In the genomic region with DNA sequence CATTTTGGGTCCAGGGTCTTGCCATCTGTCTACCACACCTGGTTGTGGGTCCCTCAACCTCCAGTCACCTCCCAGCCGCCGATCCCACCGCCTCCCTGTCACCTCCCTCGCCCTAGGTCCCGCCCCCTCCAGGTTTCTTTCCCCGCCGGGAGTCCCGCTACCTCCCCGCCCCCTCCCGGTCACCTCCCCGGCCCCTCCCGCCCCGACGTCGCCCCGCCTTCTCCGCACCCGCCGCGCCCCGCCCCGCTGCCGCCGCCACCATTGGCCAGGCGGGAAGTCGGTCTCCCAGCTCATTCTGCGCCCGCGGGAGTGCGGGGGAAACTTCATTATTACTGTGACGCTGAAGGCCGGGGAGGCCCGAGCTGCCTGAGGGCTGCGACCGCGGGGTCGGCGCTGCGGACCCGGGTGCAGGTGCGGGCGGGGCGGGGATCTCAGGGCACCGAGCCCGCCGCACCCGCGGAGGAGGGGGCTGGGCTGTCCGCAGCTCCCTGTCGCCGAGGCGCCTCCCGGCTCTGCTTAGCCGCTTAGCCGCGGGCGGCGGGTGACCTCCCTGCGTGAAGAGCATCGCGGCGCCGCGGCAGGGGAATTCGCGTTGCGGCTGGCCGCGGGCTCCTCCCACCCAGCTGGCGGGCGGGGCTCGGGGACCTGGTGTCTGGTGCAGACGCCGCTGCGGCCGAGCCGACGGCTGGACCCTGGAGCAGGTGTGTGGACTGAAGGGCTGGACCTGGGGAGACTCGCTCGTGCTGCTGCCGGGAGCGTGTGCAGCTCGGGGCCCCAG, we compare ENCODE assay signal across 8 mouse cellular contexts. TPM values are rescaled to one million over a fixed set of nuclear protein-coding genes. Genes with fewer than 3 reads are reported as not detected.
DNase-seq lines count a peak whose midpoint lies in the region; ATAC-seq and TF ChIP-seq lines count a peak whose summit lies in the region.

A gene (plus strand): TSS at position 234 of the 778 bp plus-strand sequence.

- no peaks in the 10 kb centered on the region for H3K27me3 ChIP-seq in hindbrain, embryonic 13.5 days

- DNase-seq in T-cell, adult 2 months (ENCODE audit: low spot score), result peak; percentile 75
- DNase-seq in cerebellum, postnatal 14 days, result peak; percentile 92
- DNase-seq in frontal cortex, postnatal 25 days (ENCODE audit: low spot score in 2 of 2), result peak; percentile 55 to 69
- DNase-seq in left cerebral cortex, adult 2 months (ENCODE audit: extremely low spot score in 1 of 2, low spot score in 2 of 2), result peak; percentile 85 to 86
- peak; percentile 89 to 91 for DNase-seq in right cerebral cortex, postnatal 10 days (ENCODE audit: low spot score in 2 of 2)
- peak; percentile 47 for DNase-seq in urinary bladder, postnatal 25 days (ENCODE audit: low spot score)

- peak within 1 kb of the TSS; percentile 79 for H3K9ac ChIP-seq in hindbrain, embryonic 13.5 days

- intact Hi-C loops in left cerebral cortex, adult 2 months (cut with DNase I), result no loop called here

- no peak for TF ChIP-seq CTCF in left cerebral cortex, adult 2 months (IDR thresholded peaks at IDR 0.05)

- H3K4me3 ChIP-seq in hindbrain, embryonic 13.5 days, result peak within 1 kb of the TSS; percentile 68
- H3K4me3 ChIP-seq in left cerebral cortex, adult 2 months, result peak within 1 kb of the TSS; percentile 86

- peak within 1 kb of the TSS; percentile 86 for H3K27ac ChIP-seq in hindbrain, embryonic 13.5 days
- peak within 1 kb of the TSS; percentile 93 for H3K27ac ChIP-seq in left cerebral cortex, adult 2 months

- peaks cover 13% of the 10 kb centered on the region for H3K4me1 ChIP-seq in hindbrain, embryonic 13.5 days (replicated peaks)

- peak; percentile 92 for ATAC-seq in hindbrain, embryonic 13.5 days (ENCODE audit: low FRiP score)
- ATAC-seq in megakaryocyte, adult 5-6 weeks (ENCODE audit: poor library complexity, severe bottlenecking), result peak; percentile 73

- under 1% methylated on average over 50 of the region's 83 CpGs for WGBS in hindbrain, embryonic 13.5 days

- no peaks in the 10 kb centered on the region for H3K36me3 ChIP-seq in hindbrain, embryonic 13.5 days

- H3K4me2 ChIP-seq in hindbrain, embryonic 13.5 days, result peak within 1 kb of the TSS; percentile 77

- no peaks in the 10 kb centered on the region for H3K9me3 ChIP-seq in hindbrain, embryonic 13.5 days

RNA-seq across cellular contexts. Expression of the gene that starts here (rescaled TPM):
- 21.7 and 22.0 TPM in 2 replicates for polyA plus RNA-seq in hindbrain, embryonic 13.5 days (2015; fragmentation: Nextera tagmentation; extraction: Ambion mirVana)
- total RNA-seq in left cerebral cortex, adult 2 months (2021), result 100 to 1,000 TPM; 170 to 279 TPM
- 6.6 and 7.4 TPM in 2 replicates for total RNA-seq in megakaryocyte, adult 5-6 weeks (2015)
- total RNA-seq in megakaryocyte, adult 5-6 weeks (2017), result 10.4 and 17.5 TPM in 2 replicates

Comparison
In these comparisons a context has a peak if more than half of its experiments do, and no peak if none do; other contexts are left out.
1. Peak in every context shown above with its lines: DNase-seq, ATAC-seq, H3K4me3 ChIP-seq and H3K27ac ChIP-seq.
2. RNA of the gene that starts here (total RNA-seq): 170 to 279 TPM in left cerebral cortex, adult 2 months; 6.6 to 17.5 TPM in megakaryocyte, adult 5-6 weeks; every median in the first group is over 4 times any median in the second.